Mouse (Mus musculus) gonadal fat pad, adult 2 months (tissue): ENCODE data around the gene Arid5b. TPM values are rescaled to one million over a fixed set of nuclear protein-coding genes. Genes with fewer than 3 reads are reported as not detected.

ENCODE experiments used
- DNase-seq: peaks from one replicate; pipeline ENCODE4 v3.0.0-alpha.2; 2012; ENCODE audit warnings: low read depth
- polyA plus RNA-seq: library from polyadenylated mRNA; depleted of rRNA; stranded (reverse); fragments of >200 nt; gene quantifications from 2 replicates; pipeline ENCODE4 v1.2.3, GENCODE M21; 2012; rRNA removed

The Arid5b gene
- polyA plus RNA-seq = 10.3 and 13.8 TPM in 2 replicates

- no peak for DNase-seq
Observed at GRCm38 (mm10) chr10:68278632-68279361, at the start of gene Arid5b. Gene Arid5b (minus strand): TSS chr10:68278740.

DNA sequence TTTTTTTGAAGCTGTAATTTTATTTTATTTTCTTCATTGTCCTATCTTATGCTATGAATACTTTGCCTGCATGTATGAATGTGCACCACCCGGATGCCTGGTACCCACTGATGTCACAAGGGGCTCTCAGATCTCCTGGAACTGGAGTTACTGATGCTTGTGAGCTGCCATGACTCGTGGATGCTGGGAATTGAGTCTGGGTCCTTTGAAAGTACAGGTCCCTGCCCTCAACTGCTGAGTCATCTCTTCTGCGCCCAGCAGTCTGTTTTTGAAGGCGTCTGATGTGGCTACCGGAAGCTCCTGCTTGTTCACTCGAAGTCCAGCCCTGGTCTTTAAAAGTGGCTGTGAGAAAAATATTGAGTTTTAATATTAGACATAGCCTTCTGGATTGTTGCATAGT is 46.8 kb upstream of the Arid5b start:
- no peak for DNase-seq

GRCm38 (mm10) chr10:68324061-68324460 is 45.5 kb upstream of the Arid5b start:
- DNase-seq = no peak

GRCm38 (mm10) chr10:68323167-68323566 is 44.6 kb upstream of the Arid5b start:
- no peak for DNase-seq

DNA sequence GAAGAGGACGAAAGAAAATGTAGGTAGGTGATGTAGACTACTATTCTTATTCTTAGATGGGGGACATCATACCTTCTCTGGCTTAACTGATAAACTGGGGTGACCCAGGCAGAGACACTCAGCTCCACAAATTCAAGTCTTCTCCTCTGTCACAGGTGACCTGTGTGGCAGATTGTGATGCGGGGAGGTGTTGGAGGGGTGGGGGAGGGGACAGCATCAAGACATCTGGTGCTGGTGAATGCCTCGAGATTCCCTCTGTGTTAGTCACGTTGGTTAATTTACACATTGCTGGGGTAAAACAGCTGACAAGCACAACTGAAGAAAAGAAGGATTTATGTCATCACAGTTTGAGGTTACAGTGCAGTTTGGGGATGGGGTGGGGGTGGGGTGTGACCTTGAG is 42.4 kb upstream of the Arid5b start:
- DNase-seq = no peak

GRCm38 (mm10) chr10:68320496-68320895 is 42.0 kb upstream of the Arid5b start:
- no peak for DNase-seq

DNA sequence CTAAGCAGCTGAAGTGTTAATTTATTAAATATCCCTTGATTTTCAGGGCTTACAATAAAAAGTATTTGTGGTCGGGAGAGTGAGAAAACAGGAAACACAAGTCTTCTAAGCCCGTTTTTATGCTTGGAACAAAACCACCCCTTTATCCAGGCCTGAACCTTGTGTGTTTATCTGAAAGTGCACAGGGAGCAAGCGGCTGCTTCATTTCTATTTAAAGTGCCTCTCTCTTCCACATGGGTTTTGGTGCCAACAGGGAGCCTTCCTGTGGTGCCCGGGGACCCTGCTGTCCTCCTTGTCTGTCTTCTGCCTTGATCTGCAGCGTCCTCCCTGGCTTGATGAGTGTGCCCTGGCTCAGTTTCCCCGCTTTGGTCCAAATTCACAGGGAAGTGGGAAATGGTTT is 40.9 kb upstream of the Arid5b start:
- DNase-seq = no peak

GRCm38 (mm10) chr10:68318438-68318979 is 40.0 kb upstream of the Arid5b start:
- DNase-seq = no peak

- no peak for DNase-seq
Observed at GRCm38 (mm10) chr10:68312734-68313133, 34.2 kb upstream of the Arid5b start.

DNA sequence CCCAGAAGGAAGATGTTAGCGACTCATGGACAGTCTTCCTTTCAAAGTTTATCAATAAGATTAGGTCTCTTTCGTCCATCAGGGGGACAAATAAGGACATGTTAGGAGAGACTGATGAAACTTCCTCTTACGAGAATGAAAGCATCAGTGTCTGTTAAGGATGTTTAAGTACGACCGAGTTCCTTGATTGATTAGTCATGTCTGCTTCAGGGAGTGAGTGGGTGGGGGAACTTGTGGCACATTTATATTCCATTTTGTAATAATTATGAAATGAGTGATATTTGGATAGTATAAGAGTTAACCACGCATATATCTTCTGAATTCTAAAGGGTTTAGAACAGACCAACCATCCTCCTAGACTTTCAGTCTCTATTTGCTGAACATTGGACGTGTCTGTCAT is 22.5 kb upstream of the Arid5b start:
- no peak for DNase-seq

GRCm38 (mm10) chr10:68289465-68289864 is 10.9 kb upstream of the Arid5b start:
- DNase-seq = no peak

DNA sequence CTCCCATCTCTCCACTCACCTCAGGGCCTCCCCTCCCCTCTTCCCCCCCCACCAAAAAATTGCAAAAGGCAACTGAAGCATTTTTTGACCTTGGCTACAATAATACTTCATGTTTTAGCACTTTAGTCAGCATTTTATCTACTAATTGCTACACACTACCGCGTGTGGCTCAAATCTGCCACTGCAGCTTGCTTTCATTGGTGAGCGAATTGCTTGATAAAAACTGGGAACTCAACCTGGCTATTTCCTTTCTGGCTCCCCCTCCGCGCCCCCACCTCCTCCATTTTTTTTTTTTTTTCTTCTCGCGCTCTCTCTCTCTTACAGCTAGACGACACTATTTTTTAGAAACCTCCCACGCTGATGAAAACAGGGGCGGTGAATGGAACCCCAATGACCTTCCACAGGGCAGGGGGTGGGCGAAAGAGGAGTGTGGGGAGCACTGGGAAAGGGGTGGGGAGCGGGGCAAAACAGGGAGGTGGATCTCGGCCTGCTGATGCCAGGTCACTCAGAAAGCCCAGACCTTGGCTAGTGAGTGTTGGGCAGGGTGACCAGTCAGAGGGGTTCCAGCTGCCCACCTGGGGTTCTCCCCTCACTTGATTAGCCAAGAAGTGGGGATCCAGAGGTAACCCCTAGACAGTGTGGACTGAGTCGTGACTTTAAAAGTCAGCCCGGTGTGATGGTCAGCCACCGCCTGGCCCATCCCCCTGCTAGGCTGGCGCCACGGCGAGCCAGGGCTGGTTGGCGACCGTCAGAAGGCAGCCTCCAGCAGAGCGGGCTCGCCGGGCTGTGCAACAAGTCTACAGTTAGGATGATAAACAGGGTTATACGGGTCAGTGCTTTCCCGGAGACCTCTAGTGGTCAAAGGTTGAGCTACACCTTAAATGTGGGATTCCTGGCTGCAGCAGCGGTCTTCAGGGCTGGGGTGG is 4.2 kb upstream of the Arid5b start:
- no peak for DNase-seq

DNA sequence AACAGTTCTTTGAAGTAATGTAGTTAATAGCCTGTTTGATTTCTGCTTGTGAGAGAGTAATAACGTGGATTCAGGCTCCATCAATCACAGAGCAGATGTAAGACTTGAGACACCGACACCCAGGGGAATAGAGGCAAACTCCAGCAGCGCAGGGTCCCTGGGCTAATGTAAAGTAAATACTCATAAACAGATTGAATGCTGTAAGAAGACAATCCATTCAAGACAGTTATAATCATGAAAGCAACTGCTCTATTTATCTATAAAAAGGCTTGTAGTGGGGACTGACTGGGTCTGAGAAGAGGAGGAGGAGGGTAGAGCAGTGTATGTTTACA is 3.2 kb upstream of the Arid5b start:
- DNase-seq = no peak

DNA sequence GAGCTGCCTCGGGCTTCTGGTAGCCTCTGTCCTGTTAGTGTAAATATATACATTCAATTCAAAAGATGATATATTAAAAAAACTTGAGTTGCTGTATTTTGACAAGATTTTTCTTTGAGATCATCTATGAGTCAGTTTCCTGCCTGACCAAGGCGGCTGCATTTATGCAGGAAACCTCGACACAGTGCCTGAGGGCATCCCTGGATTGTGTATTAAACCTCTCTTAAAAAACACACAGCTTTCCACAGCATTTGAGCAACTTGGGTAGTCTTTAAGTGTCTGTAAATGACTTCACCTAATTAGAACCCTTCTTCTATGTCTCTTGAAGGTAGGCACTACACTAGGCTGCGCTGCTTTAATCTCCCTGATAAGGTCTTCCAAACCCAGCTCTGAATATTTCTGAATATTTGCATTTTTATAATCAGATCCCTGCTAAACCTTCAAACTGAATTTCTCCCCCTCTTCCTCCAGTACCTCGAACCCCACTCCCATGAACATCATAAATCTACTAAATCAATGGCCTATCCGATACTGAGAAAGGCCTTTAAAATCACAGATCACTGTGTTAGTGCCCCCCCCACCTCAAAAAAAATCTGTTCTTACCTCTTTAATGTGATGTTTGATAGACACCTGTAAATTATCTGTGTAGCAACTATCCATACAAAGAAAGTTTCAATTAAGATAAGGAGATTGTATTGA is 2.7 kb upstream of the Arid5b start:
- no peak for DNase-seq

- no peak for DNase-seq
Observed at GRCm38 (mm10) chr10:68279516-68280501, 1.3 kb upstream of the Arid5b start.

- DNase-seq = no peak
Observed at GRCm38 (mm10) chr10:68277671-68278151, 829 bp downstream of the Arid5b start.

DNA sequence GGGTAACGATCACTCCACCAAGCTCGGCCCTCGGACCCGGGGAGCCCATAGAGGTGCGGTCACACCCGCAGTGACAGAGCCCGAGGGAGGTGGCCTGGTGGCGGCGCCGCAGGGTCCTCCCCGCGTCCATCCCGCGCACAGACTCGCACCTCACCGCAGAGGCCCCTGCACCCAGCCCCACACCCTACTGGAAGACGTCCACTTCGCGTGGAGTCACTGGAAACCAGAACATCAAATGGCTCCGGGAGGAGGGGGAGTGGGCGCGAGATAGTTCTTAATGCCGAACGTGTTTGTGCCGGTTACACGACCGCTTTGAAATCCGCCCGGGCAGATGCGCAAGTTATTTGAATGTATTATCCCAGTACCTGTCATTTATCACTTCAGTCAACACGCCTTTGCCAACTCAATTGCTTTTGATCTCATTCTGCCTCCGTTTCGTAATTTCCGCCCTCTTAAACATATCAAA is 1.5 kb downstream of the Arid5b start:
- DNase-seq = no peak

GRCm38 (mm10) chr10:68276350-68276975 is 2.1 kb downstream of the Arid5b start:
- DNase-seq = no peak

GRCm38 (mm10) chr10:68274900-68275760 is 3.4 kb downstream of the Arid5b start:
- DNase-seq = no peak
